Mouse (Mus musculus) kidney, postnatal 0 days (tissue): ENCODE measurements at regions not wholly inside any gene's neighbourhood (a gene's known extent, or its start where the extent isn't known, plus 50 kb on each side); places are given as distances from the start of the nearest gene placed in this dataset.

Experiments used
- ATAC-seq: fragments of 200-750 bp; cut with Nextera tagmentation; replicated peaks from 2 replicates; pipeline ENCODE4 v1.8.0; 2017; ENCODE audit warnings: low read depth, moderate number of reproducible peaks, moderate TSS enrichment, moderate library complexity; ENCODE audit not compliant: low FRiP score
- DNase-seq: peaks from one replicate; pipeline ENCODE4 v3.0.0-alpha.2; 2016; ENCODE audit warnings: low spot score
- H3K27ac ChIP-seq: fragments of 300-500 bp; sonication (generic); 2 replicates; pipeline ENCODE4 v1.5.1; 2014; ENCODE audit warnings: mild to moderate bottlenecking
- H3K27me3 ChIP-seq: fragments of 300-500 bp; sonication (generic); 2 replicates; pipeline ENCODE4 v1.6.1; 2014; ENCODE audit warnings: low read length, mixed read lengths; ENCODE audit not compliant: insufficient read depth
- H3K36me3 ChIP-seq: fragments of 300-500 bp; sonication (generic); 2 replicates; pipeline ENCODE4 v1.6.1; 2014; ENCODE audit warnings: low read length, mixed read lengths; ENCODE audit not compliant: insufficient read depth
- H3K4me1 ChIP-seq: fragments of 300-500 bp; sonication (generic); replicated peaks from 2 replicates; pipeline ENCODE4 v1.6.1; 2014; ENCODE audit warnings: antibody characterized with exemption, low read length, mixed read lengths; ENCODE audit not compliant: insufficient read depth
- H3K4me2 ChIP-seq: fragments of 300-500 bp; sonication (generic); 2 replicates; pipeline ENCODE4 v1.6.1; 2014; ENCODE audit warnings: mild to moderate bottlenecking, low read length, moderate library complexity, mixed read lengths
- H3K4me3 ChIP-seq: fragments of 300-500 bp; sonication (generic); replicated peaks from 2 replicates; pipeline ENCODE4 v1.5.1; 2014; ENCODE audit warnings: low read depth, low read length
- H3K9ac ChIP-seq: fragments of 300-500 bp; sonication (generic); 2 replicates; pipeline ENCODE4 v1.6.1; 2014; ENCODE audit warnings: low read depth, low read length
- H3K9me3 ChIP-seq: fragments of 300-500 bp; sonication (generic); replicated peaks from 2 replicates; pipeline ENCODE4 v1.6.1; 2016; ENCODE audit warnings: low read length, inconsistent platforms, mixed read lengths
- CTCF ChIP-seq: IDR thresholded peaks from 2 replicates; pipeline ENCODE4 v1.5.1; 2016; ENCODE audit warnings: antibody characterized with exemption, low read depth, mild to moderate bottlenecking, moderate library complexity
- WGBS: fragments of 180-500 bp; shearing (Covaris S2); extraction: QIAGEN DNeasy Blood & Tissue Kit; methylation state at CpG from one replicate; pipeline ENCODE4 v1.1.7; 2014; 5-methylcytosine and 5-hydroxymethylcytosine counted together

DNA sequence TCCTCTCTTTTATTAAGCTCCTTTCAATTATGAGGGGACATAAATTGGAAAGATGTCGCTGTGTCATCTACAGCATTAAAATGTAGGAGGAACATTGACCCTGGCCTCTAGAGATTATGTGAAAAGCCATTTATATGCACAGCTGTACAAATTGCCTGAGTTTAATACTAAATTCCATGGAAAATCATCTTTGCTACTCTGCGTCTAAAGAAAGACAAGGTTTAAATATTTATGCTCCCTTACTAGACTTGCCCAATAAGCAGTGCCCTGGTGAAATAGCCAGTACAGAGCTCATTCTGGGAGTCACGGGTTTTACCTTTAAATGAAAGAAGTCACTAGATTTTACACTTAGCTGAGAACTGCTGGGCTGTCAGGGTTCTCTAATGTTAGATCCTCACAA, 2885.9 kb downstream of the Poteg start:
- H3K36me3 ChIP-seq: no peaks in the 10 kb centered on the region
- H3K4me3 ChIP-seq: no peak overlapping the region
- DNase-seq (peak; percentile 2), ATAC-seq (no peak)
- H3K4me2 ChIP-seq: no peak overlapping the region
- H3K9ac ChIP-seq: no peak overlapping the region
- 66% methylated on average over 3 of the region's 3 CpGs for WGBS
- no peaks in the 10 kb centered on the region for H3K4me1 ChIP-seq
- TF ChIP-seq CTCF: no peak
- H3K9me3 ChIP-seq: no peaks in the 10 kb centered on the region
- H3K27ac ChIP-seq: no peak overlapping the region
- no peaks in the 10 kb centered on the region for H3K27me3 ChIP-seq

DNA sequence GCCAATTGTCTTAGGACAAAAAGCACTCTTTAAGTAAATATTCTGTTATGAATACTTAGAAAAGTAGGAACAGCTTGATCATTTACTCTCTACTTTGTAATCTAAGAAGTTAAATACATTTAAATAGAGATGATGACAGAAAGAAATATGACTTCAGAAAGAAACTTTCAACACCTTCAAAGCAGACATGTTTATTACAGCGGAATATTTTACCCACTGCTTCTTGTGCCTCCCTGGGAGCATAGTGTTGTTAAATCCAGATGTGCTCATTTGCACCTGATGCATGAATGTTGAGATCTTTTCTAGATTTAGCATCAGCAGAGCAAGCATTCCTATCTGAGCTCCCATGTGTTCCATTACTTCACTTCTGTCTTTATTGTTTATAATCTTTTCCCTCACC, 2912.0 kb downstream of the Poteg start:
- Histone ChIP-seq H3K4me2 (no peak overlapping the region), H3K9ac (no peak overlapping the region), H3K27me3 (no peaks in the 10 kb centered on the region), H3K27ac (no peak overlapping the region), H3K36me3 (no peaks in the 10 kb centered on the region), H3K4me3 (no peak overlapping the region), H3K4me1 (no peaks in the 10 kb centered on the region), H3K9me3 (no peaks in the 10 kb centered on the region)
- 75% methylated on average over 1 of the region's 1 CpGs for WGBS
- no peak for ATAC-seq
- TF ChIP-seq CTCF: no peak
- no peak for DNase-seq

DNA sequence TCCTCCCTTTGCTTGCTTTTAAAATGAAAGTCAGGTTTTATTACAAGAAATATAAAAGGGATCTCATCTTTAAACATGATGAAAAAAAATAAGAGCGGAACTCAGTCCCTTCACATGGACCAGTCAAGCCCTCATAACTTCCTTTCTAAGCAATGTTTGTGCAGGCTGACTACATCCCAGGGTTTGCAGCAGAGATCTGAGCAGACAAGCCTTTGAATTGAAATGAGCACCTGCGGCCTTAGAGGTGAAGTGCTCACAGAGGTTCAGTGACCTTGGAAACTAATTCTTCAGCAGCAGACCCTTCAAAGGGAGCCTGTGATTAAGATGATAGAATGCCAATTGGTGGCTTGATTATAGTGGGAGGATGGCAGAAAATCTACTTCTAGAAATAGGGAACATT, 2918.3 kb downstream of the Poteg start:
- no peak for TF ChIP-seq CTCF
- H3K27me3 ChIP-seq: no peaks in the 10 kb centered on the region
- WGBS: 62% methylated on average over 2 of the region's 2 CpGs

DNA sequence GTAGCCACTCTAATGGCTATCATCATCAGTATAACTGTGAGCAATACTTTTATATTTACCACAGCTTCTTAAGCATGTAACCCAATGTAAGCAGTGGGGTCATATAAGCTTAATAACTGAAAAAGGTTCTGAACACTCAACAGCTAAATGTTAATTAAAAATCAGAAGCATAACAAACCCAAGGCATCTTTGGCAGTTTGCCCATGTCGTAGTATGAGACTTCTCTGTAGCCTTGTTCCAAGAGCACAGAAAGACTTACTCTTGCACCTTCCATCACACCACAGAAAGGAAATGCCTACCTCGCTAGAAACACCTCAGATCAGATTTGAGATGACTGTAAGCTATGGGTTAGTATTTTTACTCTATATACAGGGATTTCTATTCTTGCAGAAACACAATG, 2944.5 kb downstream of the Poteg start:
- DNase-seq: no peak
- ATAC-seq: no peak
- Histone ChIP-seq H3K4me1 (no peaks in the 10 kb centered on the region), H3K27ac (no peak overlapping the region), H3K4me2 (no peak overlapping the region), H3K27me3 (no peaks in the 10 kb centered on the region), H3K4me3 (no peak overlapping the region), H3K36me3 (no peaks in the 10 kb centered on the region), H3K9ac (no peak overlapping the region), H3K9me3 (no peaks in the 10 kb centered on the region)
- no peak for TF ChIP-seq CTCF
- WGBS: 68% methylated on average over 2 of the region's 2 CpGs

More for the DNA sequence above, 2918.3 kb downstream of the Poteg start:
- no peaks in the 10 kb centered on the region for H3K9me3 ChIP-seq
- no peak overlapping the region for H3K4me2 ChIP-seq
- DNase-seq (no peak), ATAC-seq (no peak)
- H3K27ac ChIP-seq: no peak overlapping the region
- H3K4me3 ChIP-seq: no peak overlapping the region
- H3K9ac ChIP-seq: no peak overlapping the region
- H3K4me1 ChIP-seq: no peaks in the 10 kb centered on the region
- no peaks in the 10 kb centered on the region for H3K36me3 ChIP-seq

- no peak overlapping the region for H3K9ac ChIP-seq
- DNase-seq (no peak), ATAC-seq (no peak)
- H3K4me3 ChIP-seq: no peak overlapping the region
- H3K9me3 ChIP-seq: no peaks in the 10 kb centered on the region
- H3K36me3 ChIP-seq: no peaks in the 10 kb centered on the region
- H3K4me2 ChIP-seq: no peak overlapping the region
- no peaks in the 10 kb centered on the region for H3K4me1 ChIP-seq
- TF ChIP-seq CTCF: no peak
- WGBS: 60% methylated on average over 2 of the region's 2 CpGs
- H3K27ac ChIP-seq: no peak overlapping the region
- H3K27me3 ChIP-seq: no peaks in the 10 kb centered on the region
These were observed 2989.1 kb upstream of the 5930422O12Rik start for GRCm38 (mm10) chr8:30439423-30439822.

DNA sequence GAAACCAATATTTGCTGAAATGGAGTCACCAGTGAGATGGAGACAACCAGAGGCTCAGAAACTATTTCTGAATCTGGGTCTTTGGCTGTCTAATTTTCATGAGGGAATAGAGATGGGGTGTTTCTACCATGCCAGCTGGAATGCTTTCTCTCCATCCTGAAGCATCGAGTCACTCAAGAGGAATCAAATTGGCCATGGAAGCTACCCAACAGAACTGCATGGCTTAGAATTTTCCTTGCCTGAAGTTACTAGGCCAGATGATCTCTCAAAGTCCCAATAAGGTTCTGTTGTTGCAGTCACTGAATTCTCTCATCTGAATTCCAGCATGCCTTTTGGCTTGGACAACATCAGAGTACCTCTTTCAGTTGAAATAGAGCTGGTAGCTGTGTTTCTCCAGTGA, 2986.7 kb upstream of the 5930422O12Rik start:
- no peaks in the 10 kb centered on the region for H3K36me3 ChIP-seq
- 92% methylated on average over 1 of the region's 1 CpGs for WGBS
- no peak overlapping the region for H3K4me3 ChIP-seq
- ATAC-seq (no peak), DNase-seq (no peak)
- no peak overlapping the region for H3K27ac ChIP-seq
- H3K4me2 ChIP-seq: no peak overlapping the region
- H3K9ac ChIP-seq: no peak overlapping the region
- H3K27me3 ChIP-seq: no peaks in the 10 kb centered on the region
- no peak for TF ChIP-seq CTCF
- no peaks in the 10 kb centered on the region for H3K4me1 ChIP-seq
- H3K9me3 ChIP-seq: no peaks in the 10 kb centered on the region

DNA sequence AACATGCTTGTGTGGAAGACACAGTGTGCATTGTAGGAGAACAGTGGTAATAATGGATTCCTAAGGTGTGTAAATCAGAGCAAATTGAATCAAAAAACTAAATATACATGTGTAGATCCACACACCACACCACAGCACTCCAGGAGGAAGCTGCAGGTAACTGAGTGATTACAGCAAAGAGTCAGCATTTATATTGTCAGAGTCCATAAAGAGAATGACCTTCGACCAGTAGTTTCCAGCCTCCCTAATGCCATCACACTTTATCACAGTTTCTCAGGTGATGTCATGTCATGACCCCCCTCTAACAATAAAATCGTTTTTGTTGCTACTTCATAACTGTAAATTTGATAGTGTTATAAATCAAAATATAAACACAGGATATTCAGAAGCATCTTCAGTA, 2984.6 kb upstream of the 5930422O12Rik start:
- no peak overlapping the region for H3K9ac ChIP-seq
- no peak overlapping the region for H3K4me3 ChIP-seq
- no peak for TF ChIP-seq CTCF
- no peaks in the 10 kb centered on the region for H3K9me3 ChIP-seq
- 50% methylated on average over 2 of the region's 2 CpGs for WGBS
- H3K4me1 ChIP-seq: no peaks in the 10 kb centered on the region
- H3K27ac ChIP-seq: no peak overlapping the region
- H3K27me3 ChIP-seq: no peaks in the 10 kb centered on the region
- no peak overlapping the region for H3K4me2 ChIP-seq
- no peak for DNase-seq
- no peaks in the 10 kb centered on the region for H3K36me3 ChIP-seq
- no peak for ATAC-seq
